Mouse (Mus musculus) c-Kit-positive CD71-negative TER-119-negative erythroid progenitor cells, embryonic 14.5 days (primary cell): Measurements from ENCODE around the gene Krtcap3.
"Not testable (repeated sequence)": the region's sequence is repeated elsewhere in the genome, so short reads cannot be mapped to it uniquely, and the experiment has no call there.

Experiments used
- DNase-seq: peaks from one replicate; pipeline ENCODE4 v3.0.0-alpha.2; 2013; ENCODE audit warnings: low read depth

Krtcap3 gene

DNA sequence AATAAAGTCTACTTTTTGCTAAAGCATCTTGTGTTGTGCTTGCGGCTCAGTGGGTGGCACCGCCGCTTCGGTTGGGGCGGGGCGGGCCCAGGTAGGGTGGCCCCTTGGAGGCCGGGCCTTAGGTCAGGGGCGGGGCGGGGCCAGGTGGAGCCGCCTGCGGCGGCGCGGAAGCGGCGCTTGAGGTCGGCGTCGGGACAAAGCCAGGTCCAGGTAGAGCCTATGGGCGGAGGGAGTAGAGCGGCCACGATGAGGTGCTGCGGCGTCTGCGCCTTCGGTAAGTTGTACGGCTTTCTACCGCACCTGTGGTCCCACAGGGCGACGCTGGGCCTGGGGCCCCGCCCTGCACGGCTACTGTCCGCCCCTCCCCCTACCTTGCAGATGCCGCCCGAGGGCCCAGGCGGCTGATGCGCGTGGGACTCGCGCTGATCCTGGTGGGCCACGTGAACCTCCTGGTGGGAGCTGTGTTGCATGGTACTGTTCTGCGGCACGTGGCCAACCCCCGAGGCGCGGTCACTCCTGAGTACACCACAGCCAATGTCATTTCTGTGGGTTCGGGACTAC is at the start of gene Krtcap3:
Krtcap3 (plus strand) TSS at position 151 of the 561 bp plus-strand sequence.
- no peak for DNase-seq

- peak; percentile 94 for DNase-seq
Observed at GRCm38 (mm10) chr5:31201742-31202590, 49.5 kb upstream of the Krtcap3 start, which contains the start of gene Zfp513. Gene Zfp513 (minus strand): TSS chr5:31202303.

GRCm38 (mm10) chr5:31202933-31203332 is 48.6 kb upstream of the Krtcap3 start:
- no peak for DNase-seq

GRCm38 (mm10) chr5:31203866-31204265 is 47.6 kb upstream of the Krtcap3 start:
- DNase-seq: no peak

DNA sequence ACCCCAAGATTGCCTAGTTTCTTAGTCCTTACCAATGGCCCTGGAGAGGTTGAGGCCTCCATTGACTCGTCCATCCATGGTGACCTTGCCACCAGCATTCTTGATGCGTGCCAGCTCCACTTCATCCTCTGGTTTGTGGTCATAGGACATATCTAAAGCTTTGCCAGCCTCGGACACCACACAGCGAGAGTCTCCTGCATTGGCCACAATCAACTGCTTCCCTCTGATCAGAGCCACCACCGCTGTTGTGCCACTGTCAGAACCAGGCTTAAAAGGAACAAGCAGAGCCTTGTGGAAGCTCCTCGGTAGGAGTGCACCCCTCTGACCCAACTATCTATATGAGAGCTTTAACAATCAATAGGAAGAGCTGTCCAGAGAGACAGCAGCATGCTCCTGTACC is 47.1 kb upstream of the Krtcap3 start:
- no peak for DNase-seq

- not testable (repeated sequence) for DNase-seq
Observed at GRCm38 (mm10) chr5:31216554-31216953, 34.9 kb upstream of the Krtcap3 start.

GRCm38 (mm10) chr5:31218294-31218693 is 33.2 kb upstream of the Krtcap3 start:
- no peak for DNase-seq

GRCm38 (mm10) chr5:31219070-31219469 is 32.4 kb upstream of the Krtcap3 start:
- peak; percentile 49 for DNase-seq

GRCm38 (mm10) chr5:31219474-31219873 is 32.0 kb upstream of the Krtcap3 start:
- no peak for DNase-seq

DNA sequence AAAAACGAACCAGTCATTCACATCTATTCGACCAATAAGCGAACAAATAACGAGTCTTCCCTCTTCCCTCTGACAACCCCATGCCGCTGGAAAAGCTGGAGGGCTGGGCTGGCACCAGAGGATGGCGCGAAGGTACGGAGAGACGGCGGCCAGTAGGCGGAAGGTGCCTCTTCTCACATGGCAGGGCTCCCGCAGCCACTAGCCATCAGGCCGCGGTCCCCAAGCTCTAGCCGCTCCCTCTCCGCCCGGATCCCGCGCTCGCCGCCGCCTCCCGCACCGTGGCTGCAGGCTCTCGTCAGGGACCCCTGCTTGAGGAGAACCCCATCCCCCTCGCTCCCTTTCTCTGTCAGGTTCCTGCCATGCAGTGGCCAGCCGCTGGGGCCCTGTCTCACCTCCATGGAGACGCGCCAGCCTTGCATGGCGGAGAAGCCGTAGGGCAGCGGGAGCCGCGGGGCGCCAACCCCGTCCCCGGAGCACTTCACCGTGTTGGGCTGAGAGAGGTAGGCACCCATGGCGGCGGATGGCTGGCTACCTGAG is 31.5 kb upstream of the Krtcap3 start:
- DNase-seq: peak; percentile 30

- DNase-seq: peak; percentile 87
Observed at GRCm38 (mm10) chr5:31220448-31221303, 30.8 kb upstream of the Krtcap3 start, which contains the start of gene Ppm1g. Gene Ppm1g (minus strand): TSS chr5:31220687.

- DNase-seq: peak; percentile 51
Observed at GRCm38 (mm10) chr5:31221304-31221945, 30.1 kb upstream of the Krtcap3 start.

GRCm38 (mm10) chr5:31222696-31223095 is 28.8 kb upstream of the Krtcap3 start:
- no peak for DNase-seq

- DNase-seq: no peak
Observed at GRCm38 (mm10) chr5:31226641-31227040, 24.9 kb upstream of the Krtcap3 start.

DNA sequence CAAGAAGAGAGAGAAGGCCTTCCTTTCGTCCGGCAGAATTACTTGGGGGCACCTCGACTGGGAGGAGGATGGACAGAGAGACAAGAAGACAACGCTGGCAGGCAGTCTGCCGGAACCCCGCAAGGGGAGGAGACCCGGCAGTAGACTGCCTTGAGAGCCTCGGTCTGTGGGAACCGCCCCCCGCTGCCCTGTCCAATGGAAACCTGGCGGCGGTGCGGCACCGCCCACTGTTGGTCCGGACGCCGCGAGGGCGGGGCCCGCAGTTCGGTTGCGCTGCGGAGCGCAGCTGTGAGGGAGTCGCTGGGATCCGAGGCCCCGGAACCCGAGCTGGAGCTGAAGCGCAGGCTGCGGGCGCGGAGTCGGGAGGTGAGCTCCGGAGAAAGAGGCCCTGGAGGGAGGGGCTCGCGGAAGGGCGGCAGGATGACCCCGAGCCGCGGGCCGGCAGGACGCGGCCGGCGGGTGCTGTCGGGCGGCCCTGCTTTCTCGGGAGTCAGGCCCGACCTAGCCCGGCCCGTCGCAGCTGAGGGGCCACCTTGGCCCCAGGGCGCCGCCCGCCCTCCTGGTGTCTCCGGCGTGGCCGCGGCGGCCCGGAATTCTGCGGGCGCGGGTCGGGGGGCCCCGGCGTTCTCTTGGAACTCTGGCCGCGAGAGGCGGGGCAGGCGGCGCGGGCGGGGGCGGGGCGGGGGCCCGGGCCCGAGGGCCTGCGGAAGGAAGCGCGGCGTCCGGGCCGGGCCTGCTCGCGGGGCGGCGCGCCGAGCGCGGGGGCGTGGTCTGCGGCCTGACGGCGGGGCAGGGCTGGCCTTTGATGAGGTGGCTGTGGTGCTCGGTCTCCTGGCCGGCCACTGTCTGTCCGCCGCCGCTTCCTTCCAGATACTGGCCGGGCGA is 10.6 kb upstream of the Krtcap3 start, which contains the start of the genes Nrbp1 and Gm9970:
Nrbp1 (plus strand) TSS at position 228 of the 885 bp plus-strand sequence.
Gm9970 (minus strand) TSS at position 596 of the 885 bp plus-strand sequence.
- DNase-seq: peak; percentile 90

GRCm38 (mm10) chr5:31241522-31242034 is 9.9 kb upstream of the Krtcap3 start:
- no peak for DNase-seq

GRCm38 (mm10) chr5:31242191-31242590 is 9.3 kb upstream of the Krtcap3 start:
- no peak for DNase-seq

- DNase-seq: no peak
Observed at GRCm38 (mm10) chr5:31250716-31251115, 775 bp upstream of the Krtcap3 start.

DNA sequence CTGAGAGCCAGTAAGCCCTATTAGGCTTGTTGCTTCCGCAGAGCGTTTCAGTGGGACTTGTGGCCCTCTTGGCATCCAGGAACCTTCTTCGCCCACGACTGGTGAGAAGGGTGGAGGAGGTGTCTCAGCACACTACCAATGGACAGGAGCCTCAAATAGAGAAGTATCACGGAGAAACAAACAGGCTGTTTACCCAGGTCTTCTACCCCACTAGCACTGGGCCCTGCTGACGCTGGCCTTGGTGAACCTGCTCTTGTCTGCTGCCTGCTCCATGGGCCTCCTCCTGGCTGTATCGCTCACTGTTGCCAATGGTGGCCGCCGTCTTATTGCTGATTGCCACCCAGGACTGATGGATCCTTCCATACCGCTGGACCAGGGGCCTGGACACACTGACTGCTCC is 660 bp downstream of the Krtcap3 start:
- DNase-seq: no peak
